Mouse (Mus musculus): ENCODE measurements at regions not wholly inside any gene's neighbourhood (a gene's known extent, or its start where the extent isn't known, plus 50 kb on each side); places are given as distances from the start of the nearest gene placed in this dataset.
A peak's percentile ranks its signal among the peaks of the same experiment; 100 is the strongest.

- DNase-seq (ENCODE audit: low spot score in 2 of 2), result no peak
Measured at GRCm38 (mm10) chr16:64682360-64682759, 80.2 kb upstream of the Csnka2ip start.

GRCm38 (mm10) chr16:64681902-64682301, 79.7 kb upstream of the Csnka2ip start:
- DNase-seq (ENCODE audit: low spot score in 2 of 2), result no peak

- DNase-seq (ENCODE audit: low spot score in 2 of 2), result no peak
Measured at GRCm38 (mm10) chr16:64680843-64681242, 78.6 kb upstream of the Csnka2ip start.

DNA sequence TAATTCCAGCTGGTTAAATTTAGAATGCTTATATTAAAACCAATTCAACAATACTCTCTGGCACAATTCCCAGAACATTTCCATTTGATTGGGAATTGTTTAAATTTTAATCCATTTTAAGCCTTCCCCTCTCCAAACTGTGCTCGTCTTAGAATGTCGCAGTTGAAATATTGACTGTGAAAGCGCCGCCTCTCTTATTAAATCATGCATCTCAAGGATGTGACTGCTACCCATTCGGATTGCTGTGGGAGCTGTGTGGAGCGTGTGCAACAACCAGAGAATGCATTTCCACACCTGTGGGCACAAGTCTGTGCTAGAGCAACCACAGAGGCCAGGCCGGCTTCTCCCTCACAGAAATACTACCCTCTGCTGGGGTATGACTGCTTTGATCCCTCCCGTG, 75.1 kb upstream of the Csnka2ip start:
- DNase-seq (ENCODE audit: low spot score in 2 of 2), result no peak

GRCm38 (mm10) chr16:64676865-64677264, 74.7 kb upstream of the Csnka2ip start:
- DNase-seq (ENCODE audit: low spot score in 2 of 2), result peak in 1 of 2 experiments; percentile 0

- no peak for DNase-seq (ENCODE audit: low spot score in 2 of 2)
Measured at GRCm38 (mm10) chr16:64666947-64667346, 64.7 kb upstream of the Csnka2ip start.
